Mouse (Mus musculus) CD8-positive naive resting alpha-beta T cell, adult 2 months (primary cell): ENCODE results near the gene Psme3.

Experiments
- DNase-seq, 2 experiments: peaks; one replicate each; pipeline ENCODE4 v3.0.0; 2022; ENCODE audit warnings: low read depth in 2 of 2, low spot score in 2 of 2

The Psme3 gene

GRCm38 (mm10) chr11:101315665-101316500 lies at the start of gene Psme3:
Psme3 (plus strand) TSS chr11:101316213.
- peak; percentile 76 to 82 for DNase-seq

- no peak for DNase-seq
These were observed 46.4 kb upstream of the Psme3 start for GRCm38 (mm10) chr11:101269577-101270116.

- DNase-seq = no peak
These were observed 43.6 kb upstream of the Psme3 start for GRCm38 (mm10) chr11:101272446-101272845.

GRCm38 (mm10) chr11:101275309-101275708 lies 40.7 kb upstream of the Psme3 start:
- no peak for DNase-seq

GRCm38 (mm10) chr11:101276319-101277070 lies 39.5 kb upstream of the Psme3 start:
- no peak for DNase-seq

- no peak for DNase-seq
These were observed 38.4 kb upstream of the Psme3 start for GRCm38 (mm10) chr11:101277381-101278222.

- DNase-seq = peak; percentile 50 to 64
These were observed 37.5 kb upstream of the Psme3 start, which contains the start of the genes Cntd1 and Coa3 for GRCm38 (mm10) chr11:101278223-101279192. Cntd1 (plus strand) TSS chr11:101279012. Coa3 (minus strand) TSS chr11:101279114.

- no peak for DNase-seq
These were observed 36.8 kb upstream of the Psme3 start for GRCm38 (mm10) chr11:101279193-101279569.

GRCm38 (mm10) chr11:101280837-101281236 lies 35.2 kb upstream of the Psme3 start:
- DNase-seq = no peak

- no peak for DNase-seq
These were observed 33.1 kb upstream of the Psme3 start for GRCm38 (mm10) chr11:101282896-101283295.

GRCm38 (mm10) chr11:101283805-101284204 lies 32.2 kb upstream of the Psme3 start:
- DNase-seq = no peak

- no peak for DNase-seq
These were observed 28.7 kb upstream of the Psme3 start for GRCm38 (mm10) chr11:101287306-101287705.

GRCm38 (mm10) chr11:101291231-101291630 lies 24.8 kb upstream of the Psme3 start:
- DNase-seq = no peak

- no peak for DNase-seq
These were observed 20.8 kb upstream of the Psme3 start for GRCm38 (mm10) chr11:101295191-101295590.

GRCm38 (mm10) chr11:101300881-101301280 lies 15.1 kb upstream of the Psme3 start:
- no peak for DNase-seq

GRCm38 (mm10) chr11:101301299-101302003 lies 14.6 kb upstream of the Psme3 start:
- DNase-seq = no peak

- peak; percentile 91 to 94 for DNase-seq
These were observed 13.8 kb upstream of the Psme3 start, which contains the start of gene Becn1 for GRCm38 (mm10) chr11:101302004-101302798. Becn1 (minus strand) TSS chr11:101302286.

GRCm38 (mm10) chr11:101307744-101308143 lies 8.3 kb upstream of the Psme3 start:
- DNase-seq = no peak
